Mouse (Mus musculus) adrenal gland, adult 2 months (tissue): ENCODE data around the gene 1700012P22Rik. TPM values are rescaled to one million over a fixed set of nuclear protein-coding genes. Genes with fewer than 3 reads are reported as not detected.

Experiments
- polyA plus RNA-seq: library from polyadenylated mRNA; depleted of rRNA; stranded (reverse); fragments of >200 nt; gene quantifications from 2 replicates; pipeline ENCODE4 v1.2.3, GENCODE M21; 2012; rRNA removed
- total RNA-seq, 2 experiments: library from RNA; stranded (reverse); gene quantifications; 2 replicates each; pipeline ENCODE4 v1.2.3; 2021

1700012P22Rik gene
- total and polyA plus RNA-seq, 3 experiments, result not detected

Other genes with a start within 250 kb of the 1700012P22Rik start
- gene Oog2, start 248.1 kb downstream of the 1700012P22Rik start, total RNA-seq, result not detected
- gene Oog2, start 248.1 kb downstream of the 1700012P22Rik start, polyA plus RNA-seq, result not detected in 2 replicates
- not detected for gene C87977, start 225.5 kb downstream of the 1700012P22Rik start, total RNA-seq
- gene C87977, start 225.5 kb downstream of the 1700012P22Rik start, polyA plus RNA-seq, result not detected in 2 replicates
- gene Pramel5, start 158.3 kb downstream of the 1700012P22Rik start, total RNA-seq, result not detected
- not detected in 2 replicates for gene Pramel5, start 158.3 kb downstream of the 1700012P22Rik start, polyA plus RNA-seq
- not detected for gene Gm13128, start 108.5 kb downstream of the 1700012P22Rik start, total RNA-seq
- not detected in 2 replicates for gene Gm13128, start 108.5 kb downstream of the 1700012P22Rik start, polyA plus RNA-seq
- not detected for gene Gm13119, start 80.8 kb downstream of the 1700012P22Rik start, total RNA-seq
- not detected in 2 replicates for gene Gm13119, start 80.8 kb downstream of the 1700012P22Rik start, polyA plus RNA-seq
- gene Pramef20, start 60.8 kb downstream of the 1700012P22Rik start, total RNA-seq, result not detected
- not detected in 2 replicates for gene Pramef20, start 60.8 kb downstream of the 1700012P22Rik start, polyA plus RNA-seq
- gene Pramef12, start 30.3 kb downstream of the 1700012P22Rik start, total RNA-seq, result not detected
- not detected in 2 replicates for gene Pramef12, start 30.3 kb downstream of the 1700012P22Rik start, polyA plus RNA-seq
- gene Gm9944, start 14.5 kb upstream of the 1700012P22Rik start, total RNA-seq, result not detected
- not detected in 2 replicates for gene Gm9944, start 14.5 kb upstream of the 1700012P22Rik start, polyA plus RNA-seq
- gene Aadacl3, start 25.0 kb upstream of the 1700012P22Rik start, total RNA-seq, result not detected
- gene Aadacl3, start 25.0 kb upstream of the 1700012P22Rik start, polyA plus RNA-seq, result not detected in 2 replicates
- gene 9430007A20Rik, start 81.0 kb upstream of the 1700012P22Rik start, total RNA-seq, result not detected
- gene 9430007A20Rik, start 81.0 kb upstream of the 1700012P22Rik start, polyA plus RNA-seq, result not detected in 2 replicates
- gene Gm13124, start 126.4 kb upstream of the 1700012P22Rik start, total RNA-seq, result not detected
- gene Gm13124, start 126.4 kb upstream of the 1700012P22Rik start, polyA plus RNA-seq, result not detected in 2 replicates
- not detected for gene Aadacl4, start 174.9 kb upstream of the 1700012P22Rik start, total RNA-seq
- gene Aadacl4, start 174.9 kb upstream of the 1700012P22Rik start, polyA plus RNA-seq, result not detected in 2 replicates
- gene Gm436, start 247.6 kb upstream of the 1700012P22Rik start, total RNA-seq, result not detected
- not detected in 2 replicates for gene Gm436, start 247.6 kb upstream of the 1700012P22Rik start, polyA plus RNA-seq